Mouse (Mus musculus) adrenal gland, postnatal 10 days (tissue): Measurements from ENCODE around the gene Efcab12. TPM values are rescaled to one million over a fixed set of nuclear protein-coding genes. Genes with fewer than 3 reads are reported as not detected.

Experiments used
- DNase-seq: peaks from one replicate; pipeline ENCODE4 v3.0.0; 2021; ENCODE audit warnings: mixed read lengths
- microRNA-seq: library from miRNA; unstranded; fragments of <30 nt; microRNA quantifications from one replicate; pipeline ENCODE4 v1.2.0, GENCODE M21; 2021
- total RNA-seq, 2 experiments: library from RNA; stranded (reverse); gene quantifications; 2 replicates each; pipeline ENCODE4 v1.2.3; 2021

Efcab12 gene
- total RNA-seq, 2 experiments from 2014 or later = 0.57 to 1.00 TPM

DNA sequence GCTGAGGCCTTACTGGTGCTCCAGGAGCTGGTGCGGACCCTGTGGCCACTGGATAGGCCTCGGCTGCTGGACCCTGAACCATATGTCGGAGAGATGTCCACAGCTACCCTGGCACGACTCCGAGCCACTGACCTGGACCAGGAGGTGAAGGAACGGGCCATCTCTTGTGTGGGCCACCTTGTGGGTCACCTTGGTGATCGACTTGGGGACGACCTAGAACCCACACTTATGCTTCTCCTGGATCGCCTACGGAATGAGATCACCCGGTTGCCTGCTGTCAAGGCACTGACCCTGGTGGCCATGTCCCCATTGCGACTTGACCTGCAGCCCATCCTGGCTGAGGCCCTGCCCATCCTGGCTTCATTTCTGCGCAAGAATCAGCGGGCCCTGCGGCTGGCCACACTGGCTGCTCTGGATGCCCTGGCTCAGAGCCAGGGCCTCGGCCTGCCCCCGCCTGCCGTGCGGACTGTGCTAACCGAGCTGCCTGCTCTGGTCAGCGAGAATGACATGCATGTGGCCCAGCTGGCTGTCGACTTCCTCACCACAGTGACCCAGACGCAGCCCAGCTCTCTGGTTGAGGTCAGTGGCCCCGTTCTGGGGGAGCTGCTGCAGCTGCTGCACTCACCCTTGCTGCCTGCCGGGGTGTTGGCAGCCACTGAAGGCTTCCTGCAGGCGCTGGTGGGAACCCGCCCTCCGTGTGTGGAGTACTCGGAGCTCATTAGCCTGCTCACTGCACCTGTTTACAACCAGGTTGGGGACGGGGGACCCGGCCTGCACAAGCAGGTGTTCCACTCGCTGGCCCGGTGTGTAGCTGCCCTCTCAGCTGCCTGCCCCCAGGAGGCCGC is 46.1 kb downstream of the Efcab12 start:
- no peak for DNase-seq

DNA sequence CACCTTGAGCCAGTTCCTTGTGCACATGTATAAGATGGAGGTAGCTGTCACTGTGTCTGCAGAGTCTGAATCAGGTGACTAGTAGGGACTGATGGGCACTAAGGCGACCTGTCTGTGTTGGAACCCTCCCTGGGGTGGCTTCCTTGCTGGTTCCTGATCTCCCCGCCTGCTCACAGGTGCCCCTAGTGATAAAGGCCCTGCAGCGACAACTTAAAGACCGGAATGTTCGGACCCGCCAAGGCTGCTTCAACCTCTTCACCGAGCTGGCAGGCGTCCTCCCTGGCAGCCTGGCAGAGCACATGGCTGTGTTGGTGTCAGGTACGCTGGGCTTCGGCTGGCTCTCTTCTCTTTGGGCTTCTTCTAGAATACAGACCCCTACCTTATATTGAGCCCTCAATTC is 47.2 kb downstream of the Efcab12 start:
- DNase-seq = no peak

DNA sequence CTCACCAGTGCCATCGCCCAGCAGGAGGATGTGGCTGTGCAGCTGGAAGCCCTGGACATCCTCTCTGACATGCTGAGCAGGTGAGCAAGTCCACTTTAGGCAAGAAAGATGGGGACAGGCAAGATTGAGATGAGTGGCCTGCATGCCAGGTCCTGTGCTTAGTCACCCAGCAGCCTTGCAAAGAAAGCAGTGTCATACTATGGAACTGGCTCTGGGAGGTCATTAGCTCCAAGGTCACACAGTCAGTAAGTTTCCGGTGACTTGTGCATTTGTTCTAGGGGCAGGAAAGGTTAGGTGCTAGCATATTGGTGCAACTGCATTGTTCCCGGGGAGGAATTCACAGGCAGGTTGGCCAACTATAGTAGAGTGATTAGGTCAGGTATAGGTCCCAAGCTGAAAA is 55.4 kb downstream of the Efcab12 start:
- peak; percentile 57 for DNase-seq

DNA sequence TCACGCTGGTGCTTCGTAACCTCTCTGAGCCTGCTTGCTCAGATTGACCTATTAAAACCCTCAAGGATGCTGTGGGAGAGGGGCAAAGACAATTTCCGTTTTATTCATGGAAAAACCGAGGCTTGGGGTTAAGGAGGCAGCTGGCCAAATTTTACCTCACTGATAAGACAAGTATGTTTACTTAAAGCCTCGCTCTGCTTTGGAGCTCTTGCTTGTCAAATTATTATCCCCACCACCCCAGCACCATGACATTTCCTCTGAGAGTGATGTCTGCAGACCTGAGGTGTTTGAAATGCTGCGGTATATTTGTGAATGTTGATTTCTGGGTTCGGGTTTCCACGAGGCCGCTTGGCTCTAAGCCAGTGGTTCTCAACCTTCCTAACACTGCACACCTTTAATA is 61.8 kb downstream of the Efcab12 start:
- no peak for DNase-seq

DNA sequence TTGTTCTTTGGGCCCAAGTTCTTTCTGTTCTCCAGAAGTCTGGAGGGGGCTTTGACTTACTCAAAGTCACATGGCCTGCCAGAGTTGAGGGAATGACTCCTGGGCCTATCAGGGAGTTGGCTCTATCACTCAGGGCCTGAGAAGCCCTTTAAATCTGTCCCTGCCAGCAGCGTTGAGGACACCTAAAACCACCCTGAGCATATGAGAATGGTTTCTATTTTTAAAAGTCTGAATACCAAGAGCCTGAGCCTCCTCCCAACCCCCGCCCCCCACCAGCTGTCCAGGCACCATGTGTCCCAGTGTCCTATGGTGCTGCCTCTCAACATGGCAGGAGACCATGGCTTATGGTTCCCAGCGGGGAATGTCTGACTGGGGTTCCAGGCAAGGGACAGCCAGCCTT is 62.4 kb downstream of the Efcab12 start:
- DNase-seq = no peak

DNA sequence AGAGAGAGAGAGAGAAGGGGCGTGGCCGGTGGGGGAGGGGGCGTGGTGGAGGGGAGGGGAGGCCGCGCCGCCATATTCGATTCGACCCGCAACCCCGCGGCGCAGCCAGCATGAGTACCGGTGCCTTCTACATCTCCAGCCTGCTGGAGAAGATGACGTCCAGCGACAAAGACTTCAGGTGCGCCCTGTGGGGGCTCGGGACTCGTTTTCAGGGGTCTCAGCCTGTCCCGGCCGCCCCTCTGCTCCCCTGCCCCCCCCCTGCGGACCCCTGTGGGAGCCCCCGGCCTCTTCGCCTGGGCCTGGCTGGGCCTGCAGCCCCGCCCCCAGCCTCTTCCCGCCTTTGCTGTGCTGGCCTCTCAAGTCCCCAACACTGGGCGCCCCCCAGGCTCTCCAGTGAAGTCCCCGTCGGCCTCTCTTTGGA is 63.7 kb downstream of the Efcab12 start, which contains the start of gene Cand2:
Gene Cand2 (plus strand): TSS at position 38 of the 421 bp plus-strand sequence.
- DNase-seq = peak; percentile 75

DNA sequence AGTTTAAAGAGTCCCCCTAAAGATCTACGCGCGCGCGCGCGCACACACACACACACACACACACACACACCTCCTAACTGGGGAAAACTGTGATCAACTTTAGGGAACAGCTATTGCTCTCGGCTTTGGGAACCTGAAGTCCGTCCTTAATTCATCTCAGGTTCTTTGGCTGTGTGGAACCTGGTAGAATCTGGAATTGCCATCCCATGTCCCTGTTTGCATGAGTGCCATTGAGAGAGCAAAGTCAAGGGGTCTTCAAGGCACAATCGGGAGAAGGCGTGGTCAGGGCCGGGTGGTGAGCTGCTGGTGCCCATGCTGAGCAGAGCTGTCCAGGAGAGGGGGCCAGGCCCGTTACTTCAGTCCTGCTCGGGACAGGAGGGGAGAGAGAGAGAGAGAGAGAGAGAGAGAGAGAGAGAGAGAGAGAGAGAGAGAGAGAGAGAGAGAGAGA is 64.2 kb downstream of the Efcab12 start:
- peak; percentile 49 for DNase-seq

GRCm38 (mm10) chr6:115772604-115773003 is 65.6 kb downstream of the Efcab12 start:
- DNase-seq = no peak

GRCm38 (mm10) chr6:115772201-115772600 is 66.0 kb downstream of the Efcab12 start:
- no peak for DNase-seq

DNA sequence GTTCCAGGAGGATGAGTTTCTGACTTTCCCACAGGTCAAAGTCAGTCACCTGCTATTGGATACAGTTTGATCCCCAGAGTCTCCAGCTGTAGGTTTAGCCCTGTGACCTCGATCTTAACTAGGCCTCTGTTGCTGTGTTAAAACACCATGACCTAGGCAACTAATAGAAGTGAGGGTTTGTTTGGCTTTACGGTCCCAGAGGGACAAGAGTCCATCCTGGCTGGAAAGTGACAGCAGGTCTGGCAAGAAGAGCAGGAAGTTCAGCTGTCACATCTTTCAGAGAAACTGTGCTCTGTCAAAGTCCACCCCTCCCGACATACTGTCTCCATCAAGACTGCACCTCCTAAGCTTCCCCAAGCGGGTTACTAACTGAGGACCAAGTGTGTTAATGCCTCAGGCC is 67.4 kb downstream of the Efcab12 start:
- no peak for DNase-seq

GRCm38 (mm10) chr6:115770059-115770670 is 68.0 kb downstream of the Efcab12 start:
- no peak for DNase-seq

DNA sequence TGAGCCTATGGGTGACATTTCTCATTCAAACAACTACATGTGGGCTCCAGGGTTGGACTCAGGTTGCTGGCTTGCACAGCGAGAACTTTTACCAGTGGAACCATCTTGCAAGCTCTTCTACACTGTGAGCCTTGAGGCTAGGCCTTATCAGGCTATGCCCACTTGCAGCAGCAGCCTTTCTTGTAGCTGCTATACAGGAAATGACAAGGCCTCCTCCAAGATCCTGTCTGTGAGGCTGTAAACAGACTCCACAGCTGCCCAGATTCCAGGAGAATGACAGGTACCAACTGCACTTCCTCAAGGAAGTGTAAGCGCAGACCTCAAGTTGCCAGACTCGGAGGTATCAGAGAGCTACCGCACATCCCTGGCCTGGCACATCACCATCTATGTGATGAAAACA is 70.0 kb downstream of the Efcab12 start:
- DNase-seq = no peak

- no peak for DNase-seq
Measured at GRCm38 (mm10) chr6:115767357-115767756, 70.9 kb downstream of the Efcab12 start.

DNA sequence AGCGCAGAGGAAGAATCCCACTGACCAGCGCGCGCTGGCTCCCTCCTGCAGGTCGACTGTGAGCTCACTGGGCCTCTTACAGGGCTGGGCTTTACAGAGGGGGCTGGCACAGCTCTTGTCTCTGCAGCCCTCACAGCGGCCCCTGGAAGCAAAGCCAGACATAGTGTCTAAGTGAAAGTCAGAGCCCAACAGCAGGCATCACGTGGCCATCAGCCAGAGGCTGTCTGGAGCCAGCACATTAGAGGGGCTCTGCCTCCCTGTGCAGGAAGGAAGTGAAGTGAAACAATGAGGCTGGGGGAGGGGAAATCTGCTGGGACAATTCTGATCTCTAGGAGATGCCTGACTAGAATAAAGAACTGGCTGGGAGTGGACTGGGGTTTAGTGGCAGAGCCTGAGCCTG is 74.0 kb downstream of the Efcab12 start:
- DNase-seq = peak; percentile 58

DNA sequence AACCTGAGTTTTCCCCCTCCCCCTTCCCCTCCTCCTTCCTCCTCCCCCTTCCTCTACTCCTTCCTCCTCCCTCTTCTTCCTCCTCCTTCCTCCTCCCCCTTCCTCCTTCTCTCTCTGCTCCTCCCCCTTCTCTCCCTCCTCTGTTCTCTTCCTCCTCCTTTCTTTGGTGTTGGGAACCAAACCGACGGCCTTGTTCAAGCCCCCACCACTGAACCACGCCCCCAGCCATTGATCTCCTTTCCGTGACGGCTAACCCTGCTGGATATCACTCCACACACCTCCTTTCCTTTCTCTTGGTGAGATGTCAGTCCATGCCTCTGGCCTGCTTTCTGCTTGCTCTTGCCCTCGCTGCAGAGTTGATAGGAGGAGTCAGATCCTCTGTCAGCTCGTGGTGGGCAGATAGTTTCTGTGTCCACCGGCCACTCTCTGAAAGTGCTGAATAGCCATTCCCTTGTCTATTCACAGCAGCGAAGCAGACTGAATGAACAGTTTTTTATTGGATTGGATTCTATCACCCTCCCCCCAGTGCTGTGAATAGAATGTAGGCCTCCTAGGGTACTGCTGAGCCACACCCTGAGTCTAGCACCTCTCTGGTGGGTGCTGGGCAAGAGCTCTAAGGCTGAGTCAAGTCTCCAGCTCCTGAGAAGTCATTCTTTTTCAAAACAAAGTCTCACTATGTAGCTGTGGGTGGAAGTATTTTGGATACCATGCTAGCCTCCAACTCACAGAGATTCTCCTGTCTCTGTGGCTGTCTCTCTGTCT is 76.0 kb downstream of the Efcab12 start, which contains the start of gene Tmem40:
Gene Tmem40 (minus strand): TSS at position 416 of the 762 bp plus-strand sequence.
- DNase-seq = peak; percentile 21

DNA sequence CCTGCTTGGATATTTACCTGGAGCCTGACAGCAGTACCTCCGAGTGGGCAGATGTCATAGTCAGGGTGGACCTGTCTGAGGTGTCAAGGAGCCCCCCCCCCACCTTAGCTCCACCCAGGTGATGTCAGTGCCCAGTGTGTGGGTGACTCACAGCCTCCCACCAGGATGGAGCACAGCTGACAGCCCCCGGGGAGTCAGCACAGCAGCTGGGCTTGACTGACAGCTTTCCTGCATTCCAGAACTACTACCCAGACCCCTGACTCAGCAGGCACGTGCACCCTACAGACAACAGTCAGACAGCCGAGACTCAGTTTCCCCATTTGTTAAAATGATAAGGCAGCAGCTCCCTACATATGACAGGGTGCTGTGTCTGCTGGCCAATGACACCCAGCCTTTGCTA is 77.2 kb downstream of the Efcab12 start:
- DNase-seq = no peak

Small RNAs within 50 kb of the gene (microRNA-seq; reads per million reads assigned to microRNA genes)
- not detected for gene Mir7660

Other genes starting within 250 kb of the Efcab12 start
- gene Mkrn2os, start 245.8 kb downstream of the Efcab12 start, total RNA-seq = under 1 TPM; 0.51 to 0.81 TPM
- 10 to 100 TPM; 32.1 to 34.1 TPM for gene Mkrn2, start 236.5 kb downstream of the Efcab12 start, total RNA-seq
- gene Raf1, start 161.8 kb downstream of the Efcab12 start, total RNA-seq = 100 to 1,000 TPM in 1 of 2 experiments, 10 to 100 TPM in 1; 95.1 to 114 TPM
- under 1 TPM; 0.79 to 0.93 TPM for gene Tmem40, start 76.0 kb downstream of the Efcab12 start, total RNA-seq
- 10 to 100 TPM; 10.4 to 16.1 TPM for gene Cand2, start 63.9 kb downstream of the Efcab12 start, total RNA-seq
- gene Rpl32, start 29.7 kb downstream of the Efcab12 start, total RNA-seq = 1,000 to 10,000 TPM; 1,305 to 1,319 TPM
- 1 to 10 TPM; 3.6 to 5.2 TPM for gene Mbd4, start 15.0 kb upstream of the Efcab12 start, total RNA-seq
- 10 to 100 TPM; 13.4 to 16.0 TPM for gene Ift122, start 15.1 kb upstream of the Efcab12 start, total RNA-seq
- gene Rho, start 93.3 kb upstream of the Efcab12 start, total RNA-seq = under 1 TPM; 0.39 to 0.42 TPM
- gene H1foo, start 106.5 kb upstream of the Efcab12 start, total RNA-seq = not detected
- gene Plxnd1, start 156.6 kb upstream of the Efcab12 start, total RNA-seq = 100 to 1,000 TPM; 155 to 215 TPM